Mouse (Mus musculus): Measurements from ENCODE around the gene Cdh23.

Gene Cdh23

DNA sequence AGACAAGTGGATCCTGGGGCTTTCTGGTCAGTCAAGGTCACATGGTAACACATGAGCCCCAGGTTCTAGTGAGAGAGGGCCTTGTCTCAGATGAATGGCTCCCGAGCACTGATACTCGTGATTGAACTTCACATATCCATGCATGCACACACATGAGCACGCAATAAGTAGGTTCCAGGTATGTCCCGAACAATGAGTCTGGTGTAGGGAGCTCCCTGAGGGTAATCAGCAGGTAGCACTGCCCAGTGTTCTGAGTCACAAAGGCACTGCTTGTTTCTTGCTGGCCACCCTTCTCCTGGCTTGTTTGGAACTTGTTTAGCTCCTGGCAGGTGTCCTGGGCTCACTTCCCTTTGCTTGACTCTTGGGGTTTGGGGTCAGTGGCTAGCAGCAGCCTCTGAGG is 409.1 kb downstream of the Cdh23 start:
- CTCF ChIA-PET, result interaction anchor here (0.5 kb wide), 1 partner anchor 10 kb away, joined by 5 read pairs; no protein-coding TSS in a partner anchor

DNA sequence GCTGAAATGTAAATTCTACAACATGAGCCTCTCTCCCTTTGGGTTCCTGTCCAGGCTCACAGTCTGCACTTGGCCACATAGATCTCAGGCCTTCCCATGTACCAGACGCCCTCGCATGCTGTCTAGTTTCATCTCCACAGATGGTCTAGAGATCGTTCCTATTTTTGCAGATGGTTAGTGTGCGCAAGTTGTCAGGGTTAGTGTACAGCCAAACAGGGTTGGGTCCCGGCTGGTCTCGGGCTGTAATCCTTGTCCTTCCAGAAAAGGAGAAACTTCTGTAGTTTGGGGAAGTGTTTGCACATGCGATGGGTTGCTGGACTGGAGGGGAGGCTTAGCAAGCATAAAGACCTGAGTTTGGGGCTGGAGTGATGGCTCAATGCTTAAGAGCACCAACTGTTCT is 409.7 kb downstream of the Cdh23 start:
- CTCF ChIA-PET, result no interaction called here

DNA sequence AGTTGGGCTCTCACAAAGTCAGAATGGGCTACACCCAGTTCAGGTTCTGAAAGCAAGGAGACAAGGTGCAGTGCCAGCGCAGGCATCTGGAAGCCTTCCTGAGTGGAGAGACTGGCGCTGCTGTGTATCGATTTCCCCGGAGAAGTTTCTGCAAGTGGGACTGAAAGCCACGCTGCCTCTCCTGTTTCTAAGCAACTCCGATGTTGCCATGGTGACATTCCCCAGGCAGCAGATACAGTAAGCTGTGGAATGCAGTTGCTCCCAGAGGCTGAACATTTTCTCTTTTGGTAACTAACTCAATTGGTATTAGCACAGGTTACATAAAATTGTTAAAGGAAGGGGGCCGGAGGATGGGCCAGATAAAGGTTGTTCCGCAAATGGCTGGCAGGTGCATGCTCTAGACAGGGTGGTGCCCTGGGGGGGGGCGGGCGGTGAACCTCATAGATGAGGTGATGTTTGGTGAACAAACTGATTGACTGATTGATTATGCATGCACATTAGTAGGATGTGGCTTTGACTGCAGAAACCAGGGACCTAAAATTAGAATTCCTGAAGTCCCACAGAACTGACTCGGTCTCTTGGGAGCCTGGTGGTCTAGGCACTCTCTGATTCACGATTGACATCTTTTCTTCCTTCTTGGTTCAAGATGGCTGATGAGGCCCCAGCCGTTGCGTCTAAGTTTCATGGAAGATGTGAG is 410.5 kb downstream of the Cdh23 start:
- CTCF ChIA-PET, result interaction anchor here (1.3 kb wide), 1 partner anchor 121 kb away, joined by 5 read pairs; no protein-coding TSS in a partner anchor

DNA sequence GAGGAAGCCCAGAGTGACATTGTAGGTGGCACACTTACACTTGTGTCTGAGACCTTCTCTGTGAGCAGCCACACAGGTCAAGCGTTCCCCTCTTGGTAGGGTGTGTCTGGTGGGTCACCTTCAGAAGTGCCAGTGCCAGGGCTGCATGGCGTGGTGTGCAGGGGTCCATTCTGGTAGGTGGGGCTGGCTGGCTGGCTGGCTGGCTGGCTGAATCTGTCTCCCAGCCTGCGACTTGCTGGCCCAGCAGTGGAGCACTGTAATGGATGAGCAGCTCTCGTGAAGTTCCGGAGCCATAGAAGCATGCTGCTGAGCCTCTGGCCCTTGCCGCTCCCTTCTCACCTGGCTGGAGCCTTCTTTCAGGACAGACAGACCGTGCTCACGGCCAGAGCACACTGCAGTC is 411.1 kb downstream of the Cdh23 start:
- CTCF ChIA-PET, result interaction anchor here (0.6 to 1.3 kb wide), 2 partner anchors 109 to 120 kb away, joined by 5 to 15 read pairs; no protein-coding TSS in a partner anchor

DNA sequence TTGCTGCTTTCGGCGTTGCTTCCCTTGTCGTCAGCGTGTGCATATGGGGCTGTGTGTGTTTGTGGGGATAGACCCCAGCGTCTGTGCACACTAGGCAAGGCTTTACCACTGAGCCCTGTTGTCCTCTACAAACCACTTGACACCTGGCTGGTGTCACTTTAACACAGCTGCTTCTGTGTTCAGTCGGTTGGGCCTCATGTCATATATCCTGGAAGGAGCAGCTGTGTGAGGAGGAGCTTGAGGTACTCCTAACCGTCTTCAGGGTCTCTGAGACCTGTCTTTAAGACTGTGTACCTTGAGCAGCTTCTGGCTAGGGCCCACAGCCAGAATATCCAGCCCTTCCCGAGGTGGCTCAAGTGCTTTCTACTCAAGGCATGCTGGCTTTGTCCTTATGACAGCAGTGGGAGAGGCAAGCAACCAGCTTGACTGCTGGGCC is 411.6 kb downstream of the Cdh23 start:
- CTCF ChIA-PET, result interaction anchor here (0.6 to 1.3 kb wide), 2 partner anchors 109 to 120 kb away, joined by 5 to 15 read pairs; no protein-coding TSS in a partner anchor

DNA sequence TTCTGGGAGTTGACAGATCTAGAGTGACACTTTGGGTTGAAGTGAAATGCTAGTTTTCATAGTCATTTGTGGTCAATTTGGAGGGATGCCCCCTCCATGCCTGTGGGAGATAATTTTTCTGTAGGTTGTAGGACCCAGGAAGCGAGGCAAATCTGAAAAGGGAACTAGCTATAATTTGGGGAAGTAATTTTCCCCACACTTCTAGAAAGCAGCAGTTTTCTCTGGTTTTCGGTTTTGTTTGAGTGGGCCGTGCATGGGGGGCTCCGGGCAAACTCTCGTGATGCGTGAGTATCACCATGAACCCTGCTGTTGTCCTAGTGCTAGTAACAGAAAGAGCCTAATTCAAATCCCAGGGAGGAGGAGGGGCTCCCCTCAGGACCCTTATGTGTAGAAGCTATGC is 412.0 kb downstream of the Cdh23 start:
- CTCF ChIA-PET, result interaction anchor here (0.6 kb wide), 1 partner anchor 20 kb away, joined by 7 read pairs; no protein-coding TSS in a partner anchor

DNA sequence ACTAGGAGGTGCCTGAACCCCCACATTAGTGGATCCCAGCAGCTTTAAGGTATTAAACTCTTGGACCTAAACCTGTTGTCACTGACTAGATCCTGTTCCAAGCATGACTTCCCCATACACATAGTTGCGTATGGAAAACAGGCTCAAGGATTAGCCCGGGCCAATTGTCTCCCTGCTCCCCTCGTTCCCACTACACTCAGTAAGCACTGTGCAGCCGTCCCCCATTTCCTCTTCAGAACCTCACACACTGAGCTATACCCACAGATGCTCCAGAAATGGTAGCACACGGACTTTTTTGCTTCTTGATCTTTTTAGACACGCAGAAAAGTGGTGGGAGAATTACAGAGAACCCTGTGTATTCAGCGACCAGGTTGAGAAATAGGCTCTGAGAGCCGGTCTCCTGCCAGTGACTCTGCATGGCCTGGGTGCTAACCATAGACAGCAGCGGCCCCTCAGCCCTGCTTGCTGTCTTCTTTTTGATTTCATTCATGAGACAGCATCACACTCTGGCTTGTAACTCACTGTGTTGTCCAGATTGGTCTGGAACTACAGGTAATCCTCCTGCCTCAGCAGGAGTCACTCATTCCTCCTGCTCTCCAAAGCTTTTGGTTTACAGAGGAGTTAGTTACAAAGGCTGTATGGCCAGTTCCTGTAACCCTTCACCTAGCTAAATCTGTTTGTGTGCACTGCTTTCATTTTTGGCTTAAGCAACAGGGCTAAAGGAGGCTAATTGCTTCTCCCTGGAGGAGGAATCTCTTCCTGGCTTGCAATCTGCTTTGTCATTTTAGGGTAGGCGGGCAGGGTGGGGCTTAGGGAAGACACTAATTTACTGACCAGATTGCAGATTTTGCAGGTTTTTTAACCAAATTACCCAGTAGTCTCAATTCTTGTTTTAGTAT is 413.9 kb downstream of the Cdh23 start:
- CTCF ChIA-PET, result interaction anchor here (1.0 kb wide), 1 partner anchor 38 kb away, joined by 3 read pairs; no protein-coding TSS in a partner anchor

DNA sequence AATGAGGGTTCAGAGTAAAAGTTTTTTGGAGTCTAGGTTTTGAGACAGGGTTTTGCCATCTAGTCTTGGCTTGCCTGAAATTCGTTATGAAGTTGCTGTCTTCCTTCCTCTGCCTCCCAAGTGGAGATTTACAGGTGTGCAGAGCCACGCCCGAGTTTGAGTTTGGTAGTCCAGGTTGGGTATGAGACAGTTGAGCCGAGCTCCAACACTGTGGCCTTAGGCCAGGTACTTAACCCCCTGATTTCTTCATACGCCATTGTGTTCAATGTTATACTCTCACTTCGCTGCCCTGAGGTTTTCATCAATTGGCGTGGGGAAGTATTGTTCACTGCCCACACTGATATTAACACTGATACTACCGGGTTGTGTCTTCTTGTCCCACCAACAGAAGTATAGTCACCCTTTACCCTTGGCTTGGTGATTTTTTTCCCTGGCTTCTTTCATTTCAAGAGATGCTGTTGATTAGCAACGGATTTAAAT is 414.7 kb downstream of the Cdh23 start:
- CTCF ChIA-PET, result interaction anchor here (1.0 kb wide), 1 partner anchor 37 kb away, joined by 3 read pairs; no protein-coding TSS in a partner anchor

DNA sequence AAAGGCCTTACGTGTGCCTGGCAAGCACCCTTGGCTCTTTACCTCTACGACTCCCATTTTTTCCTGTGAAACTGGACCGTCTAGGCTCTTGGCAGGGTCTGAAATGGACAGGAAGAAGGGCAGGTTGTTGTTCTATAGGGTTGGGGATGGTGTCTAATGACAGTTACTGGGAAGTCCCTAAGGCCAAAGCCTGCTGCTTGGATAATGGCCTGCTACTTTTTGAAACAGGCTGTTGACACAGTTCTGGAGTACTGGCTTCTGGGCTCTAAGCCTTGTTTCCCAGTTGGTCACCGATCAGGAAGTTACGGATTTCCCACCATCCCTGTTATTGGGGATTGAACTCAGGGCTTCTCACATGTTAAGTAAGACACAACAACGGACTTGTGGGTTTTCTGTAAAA is 415.9 kb downstream of the Cdh23 start:
- CTCF ChIA-PET, result no interaction called here

DNA sequence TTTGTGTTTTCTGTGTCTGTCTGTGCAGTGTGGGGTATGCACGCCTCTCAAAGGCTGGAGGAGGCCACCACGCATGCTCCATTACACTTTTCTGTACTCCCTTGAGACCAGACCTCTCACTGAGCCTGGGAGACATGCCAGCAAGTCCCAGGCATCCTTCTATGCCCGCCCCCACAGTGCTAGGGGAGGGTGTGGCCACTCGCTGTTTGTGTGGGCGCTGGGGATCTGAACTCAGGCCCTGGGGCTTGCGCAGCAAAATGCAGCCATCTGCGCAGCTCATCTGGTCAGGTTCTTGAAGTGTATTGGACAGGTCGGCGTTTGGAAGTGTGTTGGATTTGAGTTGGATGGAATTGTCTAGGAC is 416.4 kb downstream of the Cdh23 start:
- CTCF ChIA-PET, result no interaction called here

DNA sequence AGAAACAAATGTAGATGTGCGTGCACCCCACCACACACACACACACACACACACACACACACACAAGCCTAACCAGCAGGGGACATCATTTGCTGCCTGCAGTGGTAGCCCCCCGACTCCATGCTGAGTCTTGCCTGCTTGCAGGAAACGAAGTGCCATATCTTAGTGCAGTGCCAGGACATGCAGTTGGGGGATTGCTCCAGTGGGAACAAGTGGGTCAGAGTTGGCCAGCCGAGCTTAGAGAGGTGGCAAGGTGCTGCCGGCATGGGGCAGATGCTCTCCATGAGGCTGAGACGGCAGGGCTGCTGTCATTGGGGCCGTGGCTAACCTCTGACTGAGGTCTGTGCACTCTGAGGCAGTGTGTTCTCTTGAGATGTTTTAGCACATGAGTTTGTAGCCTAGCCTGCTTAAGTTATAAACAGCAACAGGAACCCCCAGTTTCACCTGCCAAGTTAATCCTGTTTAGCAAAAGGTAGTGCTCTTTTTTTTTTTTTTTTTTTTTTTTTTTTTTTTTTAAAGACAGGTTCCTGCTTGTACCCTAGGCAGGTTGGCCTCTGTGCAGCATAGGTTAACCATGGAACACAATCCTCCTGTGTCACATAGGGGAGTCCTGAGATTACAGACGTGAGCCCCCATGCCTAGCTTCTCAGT is 416.9 kb downstream of the Cdh23 start:
- CTCF ChIA-PET, result no interaction called here

DNA sequence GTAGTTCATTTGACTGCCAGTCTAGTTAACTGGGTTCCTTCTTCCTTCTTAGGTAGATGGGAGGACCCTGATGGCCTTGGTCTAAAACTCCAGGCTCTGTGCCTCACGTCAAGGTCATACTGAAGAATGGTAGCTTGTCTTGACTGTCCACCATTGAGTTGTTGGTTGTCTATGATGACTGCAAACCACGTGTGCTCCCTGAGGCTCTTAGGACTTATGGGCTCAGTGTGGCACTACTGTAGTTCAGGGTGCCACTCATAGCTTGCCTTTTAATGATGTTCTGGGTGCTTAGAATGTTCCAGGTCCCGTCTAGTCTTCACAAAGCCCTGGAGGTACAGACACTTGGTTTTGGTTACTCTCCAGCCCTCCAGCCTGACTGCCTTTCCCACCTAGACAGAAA is 417.5 kb downstream of the Cdh23 start:
- CTCF ChIA-PET, result no interaction called here

DNA sequence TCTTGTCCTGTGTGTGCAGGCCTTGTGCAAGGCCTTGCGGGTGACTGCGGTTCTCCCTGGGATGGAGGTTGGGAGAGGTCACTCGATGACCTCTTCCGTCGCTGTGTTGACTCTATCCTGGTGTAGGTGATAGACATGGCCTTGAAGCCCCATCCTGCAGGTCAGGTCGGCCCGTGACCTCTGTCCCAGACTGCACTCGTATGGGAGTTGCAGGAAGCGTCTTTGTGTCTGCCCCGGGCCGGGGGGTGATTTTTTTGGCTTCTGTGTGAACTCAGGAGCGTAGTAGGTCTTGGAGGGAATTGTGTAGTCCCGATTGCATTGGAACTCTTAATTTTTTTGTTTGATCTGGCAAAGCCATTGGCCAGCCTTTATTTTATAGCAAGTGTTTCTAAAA is 418.3 kb downstream of the Cdh23 start:
- CTCF ChIA-PET, result interaction anchor here (0.5 to 0.7 kb wide), 4 partner anchors 18 to 131 kb away, joined by 3 to 10 read pairs (median 6); no protein-coding TSS in a partner anchor

DNA sequence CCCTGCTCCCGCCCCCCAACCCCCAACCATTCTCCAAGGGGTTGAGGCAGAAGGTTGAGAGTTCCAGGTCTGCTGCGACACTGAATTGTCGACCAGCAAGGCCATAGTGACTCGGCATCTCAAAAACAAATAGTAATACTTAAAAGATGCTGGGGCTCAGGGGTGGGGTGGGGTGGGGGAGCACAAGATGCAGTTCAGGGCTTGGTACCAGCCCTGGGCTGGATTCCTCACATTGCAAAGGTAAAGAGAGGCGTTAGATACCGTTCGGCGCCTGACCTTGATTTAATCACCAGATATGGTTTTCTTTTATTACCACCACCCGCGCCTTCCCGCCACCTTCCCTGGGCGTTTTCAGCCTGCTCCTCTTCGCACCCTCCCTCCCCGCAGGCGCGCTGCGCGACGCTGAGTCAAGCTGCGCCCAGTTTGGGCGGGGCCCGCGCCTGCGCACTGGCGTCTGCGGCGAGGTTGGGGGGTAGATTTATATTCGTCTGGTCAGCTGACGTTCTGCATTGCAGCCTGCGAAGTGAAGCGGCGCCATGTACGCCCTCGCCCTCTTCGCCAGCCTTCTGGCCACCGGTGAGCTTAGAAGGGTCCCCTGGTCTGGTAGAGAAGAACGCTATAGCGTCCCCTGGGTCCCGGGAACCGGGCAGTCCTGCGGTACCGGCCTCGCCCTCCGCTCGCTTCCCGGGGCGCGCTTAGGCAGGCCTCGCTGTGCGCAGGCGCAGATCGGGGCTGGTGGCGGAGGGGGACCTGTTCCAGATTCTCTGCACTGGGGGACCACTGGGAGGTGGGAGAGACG is 418.9 kb downstream of the Cdh23 start, which contains the start of gene Psap:
Gene Psap (plus strand): TSS at position 421 of the 799 bp plus-strand sequence.
- CTCF ChIA-PET, result interaction anchor here (0.5 to 0.6 kb wide), 3 partner anchors 19 to 131 kb away, joined by 3 to 10 read pairs (median 5); no protein-coding TSS in a partner anchor

DNA sequence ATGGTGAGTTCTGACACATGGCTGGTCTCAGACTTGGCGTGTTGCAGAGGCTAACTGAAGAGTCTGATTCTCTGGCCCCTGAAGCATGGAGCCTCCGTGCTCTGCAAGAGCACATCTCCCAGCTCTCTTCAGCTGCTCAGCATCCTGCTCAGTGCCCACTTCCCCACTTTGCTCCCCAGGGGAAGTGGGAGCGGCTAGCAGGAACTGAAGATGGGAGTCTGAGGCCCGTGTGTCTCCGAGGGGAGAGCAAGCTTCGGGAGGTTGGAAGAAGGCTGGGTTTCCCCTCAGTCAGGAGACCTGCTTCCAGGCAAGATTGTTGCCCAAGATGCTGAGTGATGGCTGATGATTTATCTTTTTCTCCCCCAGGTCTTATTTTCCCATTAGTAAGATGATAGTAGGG is 422.9 kb downstream of the Cdh23 start:
- CTCF ChIA-PET, result no interaction called here

DNA sequence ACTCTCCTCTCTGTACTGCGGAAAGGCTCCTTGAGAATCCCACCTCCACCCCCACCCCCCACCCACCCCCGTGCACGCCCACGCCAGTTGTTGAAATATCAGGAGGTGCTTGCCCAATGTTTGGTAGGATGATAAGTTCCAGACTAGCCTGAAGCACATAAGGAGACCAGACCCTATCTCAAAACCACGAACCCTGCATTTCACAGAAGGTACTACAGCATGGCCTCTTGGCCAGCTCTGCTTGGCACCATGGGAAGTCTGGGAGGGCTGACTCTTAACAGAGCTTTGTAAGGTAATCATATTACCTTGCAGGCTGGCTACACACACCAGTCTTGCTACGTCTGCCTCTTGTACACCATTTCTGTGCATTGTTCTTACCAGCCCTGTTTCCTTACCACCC is 424.0 kb downstream of the Cdh23 start:
- CTCF ChIA-PET, result interaction anchor here (0.7 kb wide), 1 partner anchor 54 kb away, joined by 3 read pairs; no protein-coding TSS in a partner anchor

DNA sequence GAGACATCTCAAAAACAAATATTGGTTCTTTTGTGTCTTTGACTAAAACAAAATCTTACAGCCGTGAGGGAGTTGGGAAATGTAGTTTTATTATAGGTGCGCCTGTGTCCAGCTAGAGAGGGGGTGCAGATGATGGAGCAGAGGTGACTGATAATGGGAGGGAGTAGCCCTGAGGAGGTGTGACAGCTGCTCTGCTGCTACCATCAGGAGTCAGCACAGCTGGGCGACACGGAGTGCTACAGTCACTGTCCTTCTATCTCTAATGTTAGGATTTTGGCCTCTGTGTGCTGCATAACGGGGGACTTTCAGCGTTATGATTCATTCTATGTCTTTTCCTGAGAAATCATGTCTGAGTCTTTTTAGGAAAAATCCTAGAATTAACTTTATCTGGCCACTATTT is 425.3 kb downstream of the Cdh23 start:
- CTCF ChIA-PET, result no interaction called here

DNA sequence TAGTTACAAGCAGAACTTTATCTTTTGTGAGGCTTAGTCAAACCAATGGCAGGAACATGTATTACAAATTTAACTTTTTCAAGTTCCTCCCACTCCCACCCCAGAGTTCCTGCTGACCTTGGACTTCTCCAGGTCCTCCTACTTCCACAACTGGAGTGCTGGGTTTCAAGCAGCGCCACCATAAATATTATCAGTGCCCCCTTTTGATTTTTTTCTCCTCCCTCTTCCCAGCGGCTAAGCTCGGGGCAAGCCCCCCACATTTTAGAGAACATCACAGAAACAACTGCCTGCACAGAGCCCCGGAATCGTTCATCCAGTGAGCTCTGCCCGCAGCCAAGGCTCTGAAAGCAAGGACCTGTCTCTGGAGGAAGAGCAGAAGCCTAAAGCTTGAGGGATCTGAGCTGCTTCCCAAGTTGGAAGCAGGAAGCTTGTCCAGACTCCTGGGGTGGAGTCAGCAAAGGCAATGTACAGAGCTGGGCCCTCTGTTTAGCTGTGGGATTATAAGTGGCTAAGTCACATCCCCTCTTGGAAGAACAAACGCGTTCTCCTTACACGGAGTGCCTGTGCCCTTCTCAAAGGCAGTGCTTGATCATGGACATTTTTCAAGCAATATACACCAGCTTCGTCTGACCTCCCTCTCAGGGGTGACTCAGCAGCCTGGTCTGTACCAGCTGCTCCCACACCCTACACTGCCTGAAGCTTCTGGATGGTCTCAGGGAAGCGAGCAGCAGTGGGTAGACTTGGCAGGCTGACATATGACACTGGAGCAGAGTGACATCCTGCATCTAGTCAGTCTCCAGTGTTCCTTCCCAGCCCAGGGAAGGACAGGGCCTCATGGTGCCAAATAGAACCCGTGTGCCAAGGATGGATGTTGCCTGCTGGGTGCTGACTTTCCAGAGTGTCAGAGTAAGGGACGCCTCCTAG is 426.9 kb downstream of the Cdh23 start:
- CTCF ChIA-PET, result no interaction called here

DNA sequence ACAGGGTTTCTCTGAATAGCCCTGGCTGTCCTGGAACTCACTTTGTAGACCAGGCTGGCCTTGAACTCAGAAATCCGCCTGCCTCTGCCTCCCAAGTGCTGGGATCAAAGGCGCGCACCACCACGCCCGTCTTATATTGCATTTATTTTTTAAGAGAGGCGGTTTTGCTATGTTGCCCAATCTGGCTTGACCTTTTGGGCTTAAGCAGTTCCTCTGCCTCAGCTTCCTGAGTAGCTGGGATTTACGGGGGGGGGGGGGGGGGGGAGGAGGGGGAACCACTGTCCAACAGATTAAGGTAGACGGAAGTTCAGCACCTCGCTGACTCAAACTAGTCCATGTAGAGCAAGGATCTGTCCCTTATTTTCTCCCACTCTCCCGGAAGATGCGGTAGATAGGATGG is 427.6 kb downstream of the Cdh23 start:
- CTCF ChIA-PET, result no interaction called here

All from spleen, embryonic (tissue).